Mouse (Mus musculus) stomach, embryonic 16.5 days (tissue): Measurements from ENCODE around the gene C1rl. TPM values are rescaled to one million over a fixed set of nuclear protein-coding genes. Genes with fewer than 3 reads are reported as not detected.
"Not testable (repeated sequence)": the region's sequence is repeated elsewhere in the genome, so short reads cannot be mapped to it uniquely, and the experiment has no call there.

Experiments used
- ATAC-seq: fragments of 200-750 bp; cut with Nextera tagmentation; 2 replicates; pipeline ENCODE4 v1.8.0; 2017; ENCODE audit warnings: moderate number of reproducible peaks, moderate TSS enrichment; ENCODE audit not compliant: insufficient read depth, low FRiP score
- H3K27ac ChIP-seq: fragments of 300-500 bp; sonication (generic); 2 replicates; pipeline ENCODE4 v1.5.1; 2014; ENCODE audit warnings: low read length
- H3K27me3 ChIP-seq: fragments of 300-500 bp; sonication (generic); 2 replicates; pipeline ENCODE4 v1.6.1; 2014; ENCODE audit warnings: low read length, control low read depth, mixed read lengths; ENCODE audit not compliant: control insufficient read depth, insufficient read depth
- H3K36me3 ChIP-seq: fragments of 300-500 bp; sonication (generic); 2 replicates; pipeline ENCODE4 v1.6.1; 2014; ENCODE audit warnings: low read length; ENCODE audit not compliant: control insufficient read depth, insufficient read depth
- H3K4me1 ChIP-seq: fragments of 300-500 bp; sonication (generic); 2 replicates; pipeline ENCODE4 v1.6.1; 2014; ENCODE audit warnings: low read length, control low read depth, mixed read lengths; ENCODE audit not compliant: control insufficient read depth, insufficient read depth
- H3K4me2 ChIP-seq: fragments of 300-500 bp; sonication (generic); 2 replicates; pipeline ENCODE4 v1.6.1; 2014; ENCODE audit warnings: low read depth, low read length, mixed read lengths
- H3K4me3 ChIP-seq: fragments of 300-500 bp; sonication (generic); replicated peaks from 2 replicates; pipeline ENCODE4 v1.5.1; 2014; ENCODE audit warnings: mild to moderate bottlenecking, low read length
- H3K9ac ChIP-seq: fragments of 300-500 bp; sonication (generic); 2 replicates; pipeline ENCODE4 v1.6.1; 2014; ENCODE audit warnings: low read length
- H3K9me3 ChIP-seq: fragments of 300-500 bp; sonication (generic); replicated peaks from 2 replicates; pipeline ENCODE4 v1.6.1; 2016; ENCODE audit warnings: low read length, control low read depth; ENCODE audit not compliant: control insufficient read depth
- WGBS: fragments of 180-500 bp; shearing (Covaris S2); extraction: QIAGEN DNeasy Blood & Tissue Kit; methylation state at CpG from one replicate; pipeline ENCODE4 v1.1.7; 2014; 5-methylcytosine and 5-hydroxymethylcytosine counted together
- polyA plus RNA-seq: library from polyadenylated mRNA; unstranded; fragments of >200 nt; fragmentation: Nextera tagmentation; extraction: Ambion mirVana; gene quantifications from 2 replicates; pipeline ENCODE4 v1.2.1, GENCODE M21; 2015

Gene C1rl
- polyA plus RNA-seq, 1 experiment from 2014 or later = 1.7 TPM

DNA sequence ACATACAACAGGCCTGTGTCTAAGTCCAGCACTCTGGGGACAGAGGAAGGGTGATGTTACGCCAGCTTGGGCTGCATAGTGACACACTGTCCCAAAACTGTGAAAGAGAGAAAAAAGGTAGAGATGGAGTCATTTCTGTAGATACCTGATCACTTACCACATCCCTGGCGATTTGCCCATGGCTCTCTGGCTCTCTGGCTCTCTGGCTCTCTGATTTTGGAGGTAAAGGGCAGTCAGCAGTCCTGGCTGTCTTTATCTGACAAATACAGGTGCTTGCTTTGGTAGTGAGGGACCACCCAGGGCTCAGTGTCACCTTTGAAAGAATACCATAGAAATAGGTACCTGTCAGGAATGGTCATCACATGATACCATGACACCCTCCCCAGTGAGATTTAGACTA lies 48.3 kb downstream of the C1rl start:
- not testable (repeated sequence) for H3K36me3 ChIP-seq, H3K9ac ChIP-seq, H3K27me3 ChIP-seq, ATAC-seq, H3K4me2 ChIP-seq, H3K9me3 ChIP-seq, H3K4me3 ChIP-seq, H3K27ac ChIP-seq, H3K4me1 ChIP-seq
- WGBS = 78% methylated on average over 2 of the region's 2 CpGs

DNA sequence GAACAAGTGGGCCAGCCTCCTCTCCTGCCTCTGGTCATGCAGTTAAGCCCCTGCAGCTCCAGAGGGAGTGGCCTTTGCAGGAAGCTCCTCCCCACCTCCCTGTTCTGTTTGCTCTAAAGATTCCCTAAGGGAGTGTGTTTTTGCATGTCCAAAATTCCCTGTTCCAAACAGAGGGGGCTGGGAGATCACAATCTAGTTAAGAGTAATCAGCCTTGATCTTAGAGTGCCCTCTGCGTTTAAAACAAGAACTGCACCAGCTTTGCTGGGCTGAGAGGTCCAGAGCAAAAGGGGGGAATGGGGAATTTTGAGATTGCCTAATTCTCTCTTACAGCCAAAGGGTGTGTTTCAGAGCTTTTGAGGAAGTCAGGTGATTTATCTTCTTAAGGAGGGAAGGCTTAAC lies 49.4 kb downstream of the C1rl start, which contains the start of gene C1s1:
Gene C1s1 (minus strand): TSS at position 76 of the 400 bp plus-strand sequence.
- H3K36me3 ChIP-seq, H3K9me3 ChIP-seq, H3K4me1 ChIP-seq, H3K27ac ChIP-seq, H3K4me3 ChIP-seq, H3K9ac ChIP-seq, H3K4me2 ChIP-seq, H3K27me3 ChIP-seq: not testable (repeated sequence)
- peak; percentile 68 for ATAC-seq
- WGBS = 9% methylated on average over 1 of the region's 1 CpGs

DNA sequence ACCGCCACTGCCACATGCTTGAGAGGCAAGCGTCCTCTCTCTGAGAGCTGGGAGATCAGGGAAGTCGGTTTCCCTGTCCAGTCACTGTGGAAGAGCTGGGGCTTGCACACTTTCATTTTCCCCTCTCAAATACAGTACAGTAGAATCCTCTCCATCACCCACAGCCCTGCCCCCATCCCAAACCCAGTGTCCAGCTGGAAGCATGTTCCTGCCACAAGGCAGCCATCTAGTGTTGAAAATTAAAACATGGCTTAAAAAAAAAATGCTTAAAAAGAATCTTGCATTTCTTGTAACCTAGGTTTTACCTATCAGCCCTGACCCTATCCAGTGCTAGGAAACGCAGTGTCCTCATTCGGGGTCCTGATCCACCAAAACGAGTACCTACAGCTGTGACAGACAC lies 51.6 kb downstream of the C1rl start:
- H3K27ac ChIP-seq = no peak overlapping the region

GRCm38 (mm10) chr6:124545425-124545824 lies 52.5 kb downstream of the C1rl start:
- no peak overlapping the region for H3K27ac ChIP-seq
- no peaks in the 10 kb centered on the region for H3K4me1 ChIP-seq
- H3K27me3 ChIP-seq = no peaks in the 10 kb centered on the region
- ATAC-seq = no peak
- no peaks in the 10 kb centered on the region for H3K9me3 ChIP-seq
- H3K4me3 ChIP-seq = no peak overlapping the region
- 83% methylated on average over 2 of the region's 2 CpGs for WGBS
- no peaks in the 10 kb centered on the region for H3K36me3 ChIP-seq
- H3K9ac ChIP-seq = no peak overlapping the region
- H3K4me2 ChIP-seq = no peak overlapping the region

More for the DNA sequence above, 51.6 kb downstream of the C1rl start:
- ATAC-seq = no peak
- Histone ChIP-seq H3K4me2 (no peak overlapping the region), H3K9ac (no peak overlapping the region), H3K27me3 (no peaks in the 10 kb centered on the region), H3K4me3 (no peak overlapping the region), H3K36me3 (no peaks in the 10 kb centered on the region), H3K9me3 (no peaks in the 10 kb centered on the region), H3K4me1 (no peaks in the 10 kb centered on the region)
- WGBS = 83% methylated on average over 5 of the region's 6 CpGs

- not testable (repeated sequence) for ATAC-seq, H3K36me3 ChIP-seq, H3K4me2 ChIP-seq, H3K9me3 ChIP-seq, H3K4me3 ChIP-seq, H3K9ac ChIP-seq, H3K4me1 ChIP-seq, H3K27me3 ChIP-seq, H3K27ac ChIP-seq
- 89% methylated on average over 3 of the region's 3 CpGs for WGBS
Observed at GRCm38 (mm10) chr6:124547979-124548378, 55.1 kb downstream of the C1rl start.

- H3K4me3 ChIP-seq = no peak overlapping the region
- no peak overlapping the region for H3K27ac ChIP-seq
- WGBS = 78% methylated on average over 3 of the region's 3 CpGs
- H3K27me3 ChIP-seq = no peaks in the 10 kb centered on the region
- H3K36me3 ChIP-seq = no peaks in the 10 kb centered on the region
- no peak overlapping the region for H3K9ac ChIP-seq
- H3K4me2 ChIP-seq = no peak overlapping the region
- no peak for ATAC-seq
- H3K4me1 ChIP-seq = no peaks in the 10 kb centered on the region
- H3K9me3 ChIP-seq = peaks cover 4% of the 10 kb centered on the region; the same call in 1 of the 2 replicates
Observed at GRCm38 (mm10) chr6:124549023-124549550, 56.2 kb downstream of the C1rl start.

- no peak overlapping the region for H3K4me3 ChIP-seq
- no peaks in the 10 kb centered on the region for H3K27me3 ChIP-seq
- no peak overlapping the region for H3K4me2 ChIP-seq
- H3K27ac ChIP-seq = no peak overlapping the region
- H3K9me3 ChIP-seq = peaks cover 4% of the 10 kb centered on the region; the same call in 1 of the 2 replicates
- H3K4me1 ChIP-seq = no peaks in the 10 kb centered on the region
- no peak overlapping the region for H3K9ac ChIP-seq
- H3K36me3 ChIP-seq = no peaks in the 10 kb centered on the region
- 67% methylated on average over 22 of the region's 22 CpGs for WGBS
- ATAC-seq = no peak
Observed at GRCm38 (mm10) chr6:124552766-124553165, 59.9 kb downstream of the C1rl start.

GRCm38 (mm10) chr6:124555956-124556355 lies 63.0 kb downstream of the C1rl start:
- H3K4me1 ChIP-seq, H3K4me3 ChIP-seq, H3K36me3 ChIP-seq, H3K9me3 ChIP-seq, ATAC-seq, H3K27ac ChIP-seq, H3K27me3 ChIP-seq, H3K9ac ChIP-seq, H3K4me2 ChIP-seq: not testable (repeated sequence)
- 75% methylated on average over 2 of the region's 2 CpGs for WGBS
